Mouse (Mus musculus): Measurements from ENCODE around the gene Ndufaf3.

DNA sequence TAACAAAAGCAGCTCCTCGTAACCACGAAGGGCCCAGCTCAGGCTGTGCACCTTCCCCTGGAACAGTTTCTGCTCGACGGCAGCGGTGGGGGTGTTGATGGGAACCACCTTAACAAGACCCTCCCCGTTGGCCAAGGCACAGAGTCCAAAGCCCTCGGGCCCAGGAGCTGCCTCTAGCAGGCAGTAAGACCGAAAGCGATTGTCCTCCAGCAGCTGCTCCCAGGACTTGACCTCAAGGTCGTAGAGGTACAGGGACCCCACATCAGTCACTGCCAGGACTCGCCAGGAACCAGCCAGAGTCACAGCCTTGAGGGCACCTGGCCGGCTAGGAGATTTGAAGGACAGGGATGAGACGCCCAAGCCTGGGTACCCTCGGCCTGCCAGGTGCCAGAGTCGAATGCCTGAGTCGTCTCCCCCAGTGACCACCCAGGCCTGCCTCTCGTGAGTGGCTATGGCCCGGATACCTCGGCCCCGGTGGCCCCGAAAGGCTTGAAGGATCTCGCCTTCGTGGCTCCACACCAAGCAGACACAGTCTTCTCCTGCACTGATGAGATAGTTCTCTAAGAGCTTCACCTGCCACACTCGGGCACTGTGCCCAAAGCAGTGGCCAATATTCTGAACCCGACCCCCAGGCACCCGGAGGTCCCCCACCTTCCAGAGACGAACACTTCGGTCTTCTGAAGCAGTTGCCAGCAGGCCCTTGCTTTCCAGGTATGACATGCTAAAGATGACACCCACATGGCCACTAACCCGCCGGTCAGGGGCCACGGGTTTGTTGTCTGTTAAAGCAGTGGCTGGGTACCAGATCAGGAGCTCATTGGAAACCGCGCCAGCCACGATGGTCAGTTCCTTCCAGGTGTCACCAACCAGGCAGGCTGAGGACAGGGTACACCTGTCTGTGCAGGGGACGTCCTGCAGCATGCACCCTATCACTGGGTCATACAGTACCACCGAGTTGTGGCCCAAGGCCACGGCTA is 8.4 kb upstream of the Ndufaf3 start:
- no peak for TF ChIP-seq POLR2A (IDR thresholded peaks at IDR 0.05; ENCODE audit: low read depth, low read length)
- TF ChIP-seq CTCF (IDR thresholded peaks at IDR 0.05; ENCODE audit: borderline replicate concordance, insufficient read depth, low read length): no peak

All from embryonic fibroblast, embryonic 13.5 days (primary cell).